Mouse (Mus musculus): ENCODE measurements around the gene Hsf5. TPM values are rescaled to one million over a fixed set of nuclear protein-coding genes. Genes with fewer than 3 reads are reported as not detected.

Hsf5 gene
- polyA plus RNA-seq, 1 experiment = 0.02 TPM

DNA sequence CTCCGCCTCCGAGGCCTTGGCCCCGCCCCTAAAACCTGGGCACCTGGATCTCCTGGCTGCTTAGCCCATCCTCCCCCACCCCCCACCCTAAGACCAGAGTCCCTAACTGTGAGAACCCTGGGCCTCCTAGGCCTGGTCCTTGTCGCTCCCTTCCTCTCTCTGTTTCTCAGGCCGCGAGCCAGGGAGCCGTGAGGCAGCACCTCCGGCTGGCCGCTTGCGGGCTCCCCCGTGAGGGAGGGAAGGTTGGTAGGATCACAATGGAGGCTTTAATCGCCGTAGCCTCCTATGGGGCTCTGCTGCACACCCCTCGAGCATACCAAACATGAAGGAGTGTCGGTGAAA lies 24.6 kb upstream of the Hsf5 start:
- H3ac ChIP-seq (ENCODE audit: control insufficient read depth, insufficient read length, low read depth) = peak overlapping the region; percentile 55
- peak overlapping the region; percentile 41 for H3K4me3 ChIP-seq (ENCODE audit: insufficient read depth, poor library complexity, severe bottlenecking)
- H3K27me3 ChIP-seq (ENCODE audit: control insufficient read depth, insufficient read depth, insufficient read length) = no peaks in the 10 kb centered on the region
- H3K36me3 ChIP-seq (ENCODE audit: control insufficient read depth, insufficient read depth) = peaks cover 8% of the 10 kb centered on the region
- TF ChIP-seq CTCF (IDR thresholded peaks at IDR 0.05; ENCODE audit: control insufficient read depth, insufficient read depth, insufficient read length) (no peak), USF1 (IDR thresholded peaks at IDR 0.05; ENCODE audit: low read depth) (no peak), MYOG (IDR thresholded peaks at IDR 0.05; ENCODE audit: control insufficient read depth, extremely low read depth, insufficient read length) (no peak), CEBPB (IDR thresholded peaks at IDR 0.05; ENCODE audit: low read depth) (no peak), FOSL1 (IDR thresholded peaks at IDR 0.05; ENCODE audit: insufficient read depth, low read length, poor library complexity, severe bottlenecking) (no peak), MAX (IDR thresholded peaks at IDR 0.05) (no peak), MYOD1 (IDR thresholded peaks at IDR 0.05; ENCODE audit: control insufficient read depth, insufficient read length, low read depth) (no peak)
- peaks cover 36% of the 10 kb centered on the region for H3K79me2 ChIP-seq (ENCODE audit: control insufficient read depth, insufficient read depth)
- H3K79me3 ChIP-seq (ENCODE audit: low read depth) = peaks cover 7% of the 10 kb centered on the region

DNA sequence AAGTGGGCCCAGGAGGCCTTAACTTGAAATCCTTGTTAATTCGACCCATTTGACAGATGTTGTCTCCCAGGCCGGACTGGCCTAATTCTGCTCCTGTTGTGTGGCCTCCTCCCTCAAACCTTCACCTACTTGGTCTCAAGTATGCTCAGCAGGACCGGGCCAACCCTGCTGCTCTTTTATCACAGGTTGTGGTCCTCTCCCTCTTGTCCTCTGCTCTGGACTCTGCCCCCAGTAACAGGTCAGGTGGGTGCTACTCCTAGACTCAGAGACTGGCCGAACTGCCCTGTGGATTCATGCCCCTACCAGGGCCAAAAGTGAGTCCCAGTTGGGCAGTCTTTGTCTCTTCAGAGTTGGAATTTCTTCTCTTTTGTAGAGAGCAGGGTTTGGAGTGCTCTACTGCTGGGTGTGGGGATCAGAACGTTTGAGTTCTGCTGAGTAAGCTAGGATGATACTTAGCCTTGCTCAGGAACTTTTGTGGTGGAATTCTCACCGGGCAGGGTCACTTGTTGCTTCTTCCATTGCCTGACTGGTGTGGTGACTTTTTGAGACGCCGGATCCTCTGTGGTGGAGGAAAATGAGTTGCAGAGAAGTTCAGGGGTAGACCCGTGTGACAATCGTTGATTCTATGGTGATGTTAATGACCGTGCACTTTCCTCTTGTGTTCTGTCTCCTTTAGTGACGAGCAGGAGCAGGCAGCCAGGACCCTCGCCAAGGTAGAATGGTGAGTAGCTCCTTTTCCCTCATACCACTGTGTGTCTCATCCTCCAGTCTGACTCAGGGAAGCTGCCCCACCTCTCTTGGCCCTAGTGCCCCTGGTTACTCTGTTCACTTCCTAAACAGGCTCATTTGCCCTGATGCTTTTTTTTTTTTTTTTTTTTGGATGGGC lies 24.0 kb upstream of the Hsf5 start:
- Histone ChIP-seq H3ac (ENCODE audit: control insufficient read depth, insufficient read length, low read depth) (peak overlapping the region; percentile 55), H3K79me3 (ENCODE audit: low read depth) (peaks cover 10% of the 10 kb centered on the region), H3K79me2 (ENCODE audit: control insufficient read depth, insufficient read depth) (peaks cover 42% of the 10 kb centered on the region), H3K27me3 (ENCODE audit: control insufficient read depth, insufficient read depth, insufficient read length) (no peaks in the 10 kb centered on the region), H3K36me3 (ENCODE audit: control insufficient read depth, insufficient read depth) (peaks cover 14% of the 10 kb centered on the region), H3K4me3 (ENCODE audit: insufficient read depth, poor library complexity, severe bottlenecking) (peak overlapping the region; percentile 41)
- no peak for TF ChIP-seq MYOG (IDR thresholded peaks at IDR 0.05; ENCODE audit: control insufficient read depth, extremely low read depth, insufficient read length)
- TF ChIP-seq MAX (IDR thresholded peaks at IDR 0.05) = no peak
- TF ChIP-seq CEBPB (IDR thresholded peaks at IDR 0.05; ENCODE audit: low read depth) = no peak
- TF ChIP-seq MYOD1 (IDR thresholded peaks at IDR 0.05; ENCODE audit: control insufficient read depth, insufficient read length, low read depth) = no peak
- TF ChIP-seq USF1 (IDR thresholded peaks at IDR 0.05; ENCODE audit: low read depth) = no peak
- no peak for TF ChIP-seq CTCF (IDR thresholded peaks at IDR 0.05; ENCODE audit: control insufficient read depth, insufficient read depth, insufficient read length)
- TF ChIP-seq FOSL1 (IDR thresholded peaks at IDR 0.05; ENCODE audit: insufficient read depth, low read length, poor library complexity, severe bottlenecking) = no peak

DNA sequence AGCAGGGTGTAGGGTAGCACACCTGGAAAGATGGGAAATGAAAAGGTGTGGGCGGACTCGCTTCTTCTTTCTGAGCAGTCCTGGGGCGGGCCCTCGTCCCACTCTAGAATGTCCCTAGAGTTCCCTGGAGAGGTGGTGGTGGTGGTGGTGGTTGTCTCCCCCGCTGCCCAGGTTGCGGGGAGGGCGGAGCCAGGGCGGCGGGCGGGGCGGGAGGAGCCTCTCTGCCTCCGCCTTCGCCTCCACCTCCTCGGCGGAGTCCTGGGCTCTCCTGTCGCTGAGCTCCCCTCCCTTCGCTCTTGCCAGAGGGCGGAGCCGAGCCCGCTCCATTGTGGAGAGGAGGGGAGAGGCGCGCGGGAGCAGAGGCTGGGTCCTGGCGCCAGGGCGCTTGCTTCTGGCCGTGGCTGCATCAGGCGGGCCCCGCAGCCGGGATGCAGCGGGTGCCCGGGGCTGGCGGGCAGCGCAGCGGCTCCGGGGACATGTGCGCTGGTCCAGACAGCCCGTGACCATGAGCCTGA lies 21.6 kb upstream of the Hsf5 start:
- H3ac ChIP-seq (ENCODE audit: control insufficient read depth, insufficient read length, low read depth) = peak overlapping the region; percentile 96
- H3K36me3 ChIP-seq (ENCODE audit: control insufficient read depth, insufficient read depth) = peaks cover 39% of the 10 kb centered on the region
- peaks cover 39% of the 10 kb centered on the region for H3K79me2 ChIP-seq (ENCODE audit: control insufficient read depth, insufficient read depth)
- H3K79me3 ChIP-seq (ENCODE audit: low read depth) = peaks cover 11% of the 10 kb centered on the region
- TF ChIP-seq CEBPB (IDR thresholded peaks at IDR 0.05; ENCODE audit: low read depth) (no peak), MYOD1 (IDR thresholded peaks at IDR 0.05; ENCODE audit: control insufficient read depth, insufficient read length, low read depth) (no peak), FOSL1 (IDR thresholded peaks at IDR 0.05; ENCODE audit: insufficient read depth, low read length, poor library complexity, severe bottlenecking) (no peak), CTCF (IDR thresholded peaks at IDR 0.05; ENCODE audit: control insufficient read depth, insufficient read depth, insufficient read length) (no peak), USF1 (IDR thresholded peaks at IDR 0.05; ENCODE audit: low read depth) (no peak), MYOG (IDR thresholded peaks at IDR 0.05; ENCODE audit: control insufficient read depth, extremely low read depth, insufficient read length) (no peak), MAX (IDR thresholded peaks at IDR 0.05) (no peak)
- H3K4me3 ChIP-seq (ENCODE audit: insufficient read depth, poor library complexity, severe bottlenecking) = peak overlapping the region; percentile 64
- no peaks in the 10 kb centered on the region for H3K27me3 ChIP-seq (ENCODE audit: control insufficient read depth, insufficient read depth, insufficient read length)

DNA sequence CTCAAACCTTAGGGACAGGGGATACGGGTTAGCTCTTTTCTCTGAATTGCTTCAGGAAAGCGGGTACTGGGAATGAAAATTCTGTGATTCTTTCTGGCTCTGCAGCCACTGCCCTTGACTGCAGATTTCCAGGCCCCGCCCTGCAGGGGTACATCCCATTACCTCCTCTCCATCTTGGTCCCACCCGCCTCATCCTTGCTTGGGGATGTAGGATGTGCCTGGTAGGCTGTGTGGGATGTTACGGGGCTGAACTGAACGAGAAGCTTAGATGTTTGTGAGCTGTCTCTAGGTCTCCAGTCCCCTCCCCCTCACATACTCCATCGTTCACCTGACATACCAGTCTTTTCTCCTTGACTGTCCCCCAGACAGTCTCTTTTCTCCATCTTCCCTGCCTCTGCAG lies 21.0 kb upstream of the Hsf5 start:
- Histone ChIP-seq H3K36me3 (ENCODE audit: control insufficient read depth, insufficient read depth) (peaks cover 43% of the 10 kb centered on the region), H3K27me3 (ENCODE audit: control insufficient read depth, insufficient read depth, insufficient read length) (no peaks in the 10 kb centered on the region), H3ac (ENCODE audit: control insufficient read depth, insufficient read length, low read depth) (peak overlapping the region; percentile 96), H3K4me3 (ENCODE audit: insufficient read depth, poor library complexity, severe bottlenecking) (peak overlapping the region; percentile 64), H3K79me3 (ENCODE audit: low read depth) (peaks cover 11% of the 10 kb centered on the region), H3K79me2 (ENCODE audit: control insufficient read depth, insufficient read depth) (peaks cover 33% of the 10 kb centered on the region)
- TF ChIP-seq CEBPB (IDR thresholded peaks at IDR 0.05; ENCODE audit: low read depth) = no peak
- no peak for TF ChIP-seq CTCF (IDR thresholded peaks at IDR 0.05; ENCODE audit: control insufficient read depth, insufficient read depth, insufficient read length)
- no peak for TF ChIP-seq MYOG (IDR thresholded peaks at IDR 0.05; ENCODE audit: control insufficient read depth, extremely low read depth, insufficient read length)
- TF ChIP-seq MAX (IDR thresholded peaks at IDR 0.05) = no peak
- TF ChIP-seq USF1 (IDR thresholded peaks at IDR 0.05; ENCODE audit: low read depth) = no peak

DNA sequence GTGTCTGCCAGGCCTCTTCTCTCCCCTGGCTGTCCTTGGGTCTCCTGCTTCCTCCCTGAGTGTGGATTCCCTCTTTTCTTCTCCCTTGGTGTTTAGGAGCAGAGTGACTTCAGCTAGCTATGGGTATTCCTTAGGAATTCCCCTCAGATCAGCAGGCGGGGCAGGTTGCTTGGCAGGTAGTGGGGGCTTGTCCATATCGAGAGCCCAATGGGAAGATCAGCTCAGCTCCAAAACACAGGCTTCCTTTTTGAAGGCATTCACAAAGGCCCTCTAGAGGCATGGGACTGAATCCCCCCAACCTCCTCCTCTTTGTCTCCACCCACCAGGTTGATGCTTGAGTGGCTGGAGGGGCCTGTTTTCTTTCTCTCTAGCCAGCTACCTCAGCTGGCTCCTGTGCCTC lies 20.5 kb upstream of the Hsf5 start:
- Histone ChIP-seq H3ac (ENCODE audit: control insufficient read depth, insufficient read length, low read depth) (no peak overlapping the region), H3K79me3 (ENCODE audit: low read depth) (peaks cover 11% of the 10 kb centered on the region), H3K4me3 (ENCODE audit: insufficient read depth, poor library complexity, severe bottlenecking) (peak overlapping the region; percentile 64), H3K27me3 (ENCODE audit: control insufficient read depth, insufficient read depth, insufficient read length) (no peaks in the 10 kb centered on the region), H3K79me2 (ENCODE audit: control insufficient read depth, insufficient read depth) (peaks cover 30% of the 10 kb centered on the region), H3K36me3 (ENCODE audit: control insufficient read depth, insufficient read depth) (peaks cover 48% of the 10 kb centered on the region)
- TF ChIP-seq MYOD1 (IDR thresholded peaks at IDR 0.05; ENCODE audit: control insufficient read depth, insufficient read length, low read depth) (no peak), MAX (IDR thresholded peaks at IDR 0.05) (no peak), FOSL1 (IDR thresholded peaks at IDR 0.05; ENCODE audit: insufficient read depth, low read length, poor library complexity, severe bottlenecking) (no peak), CEBPB (IDR thresholded peaks at IDR 0.05; ENCODE audit: low read depth) (no peak), MYOG (IDR thresholded peaks at IDR 0.05; ENCODE audit: control insufficient read depth, extremely low read depth, insufficient read length) (no peak), USF1 (IDR thresholded peaks at IDR 0.05; ENCODE audit: low read depth) (no peak), CTCF (IDR thresholded peaks at IDR 0.05; ENCODE audit: control insufficient read depth, insufficient read depth, insufficient read length) (no peak)
